Mouse (Mus musculus) kidney, embryonic 16.5 days (tissue): ENCODE results near the gene Galnt2. TPM values are rescaled to one million over a fixed set of nuclear protein-coding genes. Genes with fewer than 3 reads are reported as not detected.

Source experiments
- ATAC-seq: fragments of 200-750 bp; cut with Nextera tagmentation; 2 replicates; pipeline ENCODE4 v1.8.0; 2017; ENCODE audit warnings: moderate TSS enrichment; ENCODE audit not compliant: low FRiP score, low TSS enrichment
- H3K27ac ChIP-seq: fragments of 300-500 bp; sonication (generic); 2 replicates; pipeline ENCODE4 v1.5.1; 2014; ENCODE audit warnings: low read length
- H3K27me3 ChIP-seq: fragments of 300-500 bp; sonication (generic); 2 replicates; pipeline ENCODE4 v1.6.1; 2014; ENCODE audit warnings: low read length, control low read depth, mixed read lengths; ENCODE audit not compliant: insufficient read depth
- H3K36me3 ChIP-seq: fragments of 300-500 bp; sonication (generic); 2 replicates; pipeline ENCODE4 v1.6.1; 2014; ENCODE audit warnings: low read length, control low read depth, mixed read lengths; ENCODE audit not compliant: insufficient read depth
- H3K4me1 ChIP-seq: fragments of 300-500 bp; sonication (generic); 2 replicates; pipeline ENCODE4 v1.6.1; 2014; ENCODE audit warnings: low read length, control low read depth, mixed read lengths; ENCODE audit not compliant: insufficient read depth
- H3K4me2 ChIP-seq: fragments of 300-500 bp; sonication (generic); replicated peaks from 2 replicates; pipeline ENCODE4 v1.6.1; 2014; ENCODE audit warnings: low read depth, low read length
- H3K4me3 ChIP-seq: fragments of 300-500 bp; sonication (generic); 2 replicates; pipeline ENCODE4 v1.5.1; 2014; ENCODE audit warnings: mild to moderate bottlenecking, low read length
- H3K9ac ChIP-seq: fragments of 300-500 bp; sonication (generic); replicated peaks from 2 replicates; pipeline ENCODE4 v1.6.1; 2014; ENCODE audit warnings: low read length
- H3K9me3 ChIP-seq: fragments of 300-500 bp; sonication (generic); 2 replicates; pipeline ENCODE4 v1.6.1; 2016; ENCODE audit warnings: low read length, control low read depth
- WGBS: fragments of 180-500 bp; shearing (Covaris S2); extraction: QIAGEN DNeasy Blood & Tissue Kit; methylation state at CpG from one replicate; pipeline ENCODE4 v1.1.7; 2014; 5-methylcytosine and 5-hydroxymethylcytosine counted together
- polyA plus RNA-seq: library from polyadenylated mRNA; unstranded; fragments of >200 nt; fragmentation: Nextera tagmentation; extraction: Ambion mirVana; gene quantifications from 2 replicates; pipeline ENCODE4 v1.2.1, GENCODE M21; 2015

The Galnt2 gene
- polyA plus RNA-seq, 1 experiment from 2014 or later = 47.1 TPM

DNA sequence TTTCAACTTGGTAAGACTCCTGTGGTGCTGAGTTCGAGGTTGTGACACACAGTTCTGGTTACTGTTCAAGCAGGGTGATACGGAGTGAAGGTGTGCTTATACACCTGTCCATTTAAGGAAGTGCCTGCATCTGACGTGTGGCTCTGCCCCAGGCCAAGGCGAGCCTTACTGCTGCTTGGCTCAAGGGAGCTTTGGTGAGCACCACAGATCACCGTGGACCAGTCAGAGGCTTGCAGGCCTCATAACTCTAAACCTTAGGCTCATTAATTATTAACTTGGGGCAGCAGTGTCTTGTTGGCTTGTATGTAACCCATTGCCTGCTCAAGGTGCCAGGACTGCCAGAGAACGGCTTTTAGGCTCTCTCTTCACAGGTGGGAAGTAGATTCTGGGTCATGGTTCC, 17.5 kb downstream of the Galnt2 start:
- Histone ChIP-seq H3K9ac (no peak overlapping the region), H3K4me3 (no peak overlapping the region), H3K36me3 (peaks cover 6% of the 10 kb centered on the region; the same call in 1 of the 2 replicates), H3K27me3 (no peaks in the 10 kb centered on the region), H3K9me3 (peaks cover 5% of the 10 kb centered on the region; the same call in 1 of the 2 replicates), H3K27ac (no peak overlapping the region), H3K4me1 (peaks cover 39% of the 10 kb centered on the region), H3K4me2 (no peak overlapping the region)
- 68% methylated on average over 6 of the region's 6 CpGs for WGBS
- ATAC-seq = peak; percentile 65

DNA sequence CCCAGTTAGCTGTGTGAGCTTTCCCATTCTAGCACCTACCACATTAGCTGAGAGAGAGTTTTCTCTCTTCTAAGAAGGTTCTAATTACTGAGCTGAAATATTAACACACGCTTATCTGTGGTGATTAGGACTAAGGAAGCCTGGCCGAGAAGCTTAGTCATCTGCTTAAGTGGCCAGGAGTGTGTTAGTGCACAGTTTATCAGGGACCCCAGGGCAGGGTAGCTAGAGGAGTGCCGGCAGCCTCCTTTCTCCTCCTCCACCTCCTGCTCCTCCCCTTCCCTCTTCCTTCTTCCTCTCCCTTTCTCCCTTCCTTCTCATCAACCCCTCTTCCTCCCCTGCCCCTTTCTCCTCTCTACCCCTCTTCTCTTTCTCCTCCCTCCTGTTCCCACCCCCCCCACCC, 19.1 kb downstream of the Galnt2 start:
- Histone ChIP-seq H3K4me2 (no peak overlapping the region), H3K9me3 (no peaks in the 10 kb centered on the region), H3K27ac (peak overlapping the region; percentile 41; the same call in 1 of the 2 replicates), H3K4me1 (peaks cover 39% of the 10 kb centered on the region), H3K27me3 (no peaks in the 10 kb centered on the region), H3K9ac (no peak overlapping the region), H3K36me3 (no peaks in the 10 kb centered on the region), H3K4me3 (no peak overlapping the region)
- 0 out of 2 replicates have a peak, but pooled peaks have one; percentile 35 for ATAC-seq
- 19% methylated on average over 3 of the region's 3 CpGs for WGBS

DNA sequence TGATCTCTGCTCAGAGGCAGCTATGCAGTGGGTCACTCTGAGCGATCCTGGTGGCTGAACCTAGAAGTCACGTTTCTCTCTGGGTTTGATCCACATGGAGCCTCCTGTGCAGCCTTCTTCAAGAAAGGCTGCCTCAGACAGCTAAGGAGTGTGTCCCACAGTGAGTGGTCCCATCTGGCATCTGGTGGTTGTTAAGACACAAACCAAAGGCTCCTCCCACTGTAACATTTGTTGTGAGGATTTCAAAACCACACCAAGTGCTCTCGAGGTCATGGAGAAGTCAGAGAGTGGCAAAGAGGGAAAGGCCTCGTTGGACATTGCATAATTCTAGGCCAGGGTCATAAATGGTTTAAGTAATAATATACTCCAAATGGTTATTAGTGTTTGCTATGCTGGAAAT, 19.6 kb downstream of the Galnt2 start:
- Histone ChIP-seq H3K9me3 (no peaks in the 10 kb centered on the region), H3K4me3 (no peak overlapping the region), H3K27me3 (no peaks in the 10 kb centered on the region), H3K4me1 (peaks cover 39% of the 10 kb centered on the region), H3K36me3 (no peaks in the 10 kb centered on the region), H3K27ac (peak overlapping the region; percentile 75), H3K9ac (no peak overlapping the region), H3K4me2 (no peak overlapping the region)
- 12% methylated on average over 4 of the region's 4 CpGs for WGBS
- ATAC-seq = peak; percentile 65; the same call in 1 of the 2 replicates

DNA sequence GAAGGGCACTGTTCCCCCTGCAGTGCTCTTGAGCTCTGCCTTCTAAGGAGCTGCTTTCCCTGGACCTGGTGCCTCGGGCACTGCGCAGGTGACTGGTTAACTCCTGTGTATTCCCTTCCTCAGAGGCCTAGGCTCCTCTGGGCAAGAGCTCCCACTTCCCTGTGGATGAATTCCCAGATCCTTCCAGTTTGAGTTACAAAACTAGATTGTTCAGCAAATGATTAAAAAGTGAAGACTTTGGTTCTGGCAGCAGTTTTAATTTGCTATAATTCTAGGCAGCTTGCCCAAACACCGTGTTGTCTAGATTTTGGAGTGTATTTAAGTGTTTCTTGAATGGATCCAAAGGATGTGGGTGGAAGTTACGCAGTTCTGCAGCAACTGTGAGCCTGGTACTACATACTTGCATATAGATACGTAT, 21.4 kb downstream of the Galnt2 start:
- no peaks in the 10 kb centered on the region for H3K27me3 ChIP-seq
- H3K4me1 ChIP-seq = peaks cover 46% of the 10 kb centered on the region
- no peak overlapping the region for H3K4me3 ChIP-seq
- ATAC-seq = no peak
- H3K27ac ChIP-seq = peak overlapping the region; percentile 7; the same call in 1 of the 2 replicates
- H3K36me3 ChIP-seq = no peaks in the 10 kb centered on the region
- WGBS = 76% methylated on average over 5 of the region's 5 CpGs
- H3K9me3 ChIP-seq = no peaks in the 10 kb centered on the region
- H3K4me2 ChIP-seq = no peak overlapping the region
- H3K9ac ChIP-seq = 0 out of 2 replicates have a peak overlapping the region, but pooled peaks have one; percentile 20

DNA sequence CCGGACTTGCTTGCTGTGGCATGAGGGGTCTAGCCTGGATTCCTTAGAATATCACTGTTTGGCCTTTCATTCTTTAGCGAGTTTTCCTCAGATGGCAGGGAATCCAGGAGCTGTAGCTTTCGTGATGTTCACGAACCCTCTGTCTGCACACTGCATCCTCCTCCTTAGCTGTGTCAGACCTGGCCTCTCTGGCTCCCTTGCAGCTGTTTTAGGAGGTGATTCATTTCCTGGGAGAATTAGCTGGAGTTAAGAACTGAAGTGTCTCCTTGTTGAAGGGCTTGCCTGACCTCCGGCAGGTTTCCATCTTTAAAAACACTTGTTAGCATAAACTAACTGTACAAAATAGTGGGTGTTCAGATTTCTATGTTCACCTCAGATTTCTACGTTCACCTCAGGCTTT, 22.7 kb downstream of the Galnt2 start:
- 85% methylated on average over 6 of the region's 6 CpGs for WGBS

DNA sequence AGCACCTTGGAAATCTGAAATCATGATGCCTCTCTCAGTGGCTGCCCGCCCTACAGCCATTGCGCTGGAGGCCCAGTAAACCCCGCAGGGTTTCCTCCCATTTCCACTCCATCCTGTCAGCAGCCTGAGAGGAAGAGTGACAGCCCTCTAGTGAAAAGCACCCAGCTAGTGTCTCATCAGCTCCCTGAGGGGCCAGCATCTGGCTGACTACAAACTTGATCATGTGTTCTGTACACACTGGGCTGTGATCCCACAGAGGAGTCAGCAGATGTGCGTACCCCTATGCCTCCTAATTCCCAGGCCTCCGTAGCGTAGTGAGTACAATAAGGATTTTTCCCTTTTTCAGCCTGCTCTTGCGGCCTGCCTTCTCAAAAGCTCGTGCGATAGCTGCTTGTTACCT, 25.6 kb downstream of the Galnt2 start:
- H3K36me3 ChIP-seq = no peaks in the 10 kb centered on the region
- H3K4me3 ChIP-seq = no peak overlapping the region
- WGBS = 76% methylated on average over 9 of the region's 9 CpGs
- no peak for ATAC-seq
- no peak overlapping the region for H3K27ac ChIP-seq
- no peaks in the 10 kb centered on the region for H3K27me3 ChIP-seq
- no peaks in the 10 kb centered on the region for H3K9me3 ChIP-seq
- H3K4me2 ChIP-seq = no peak overlapping the region
- H3K9ac ChIP-seq = 0 out of 2 replicates have a peak overlapping the region, but pooled peaks have one; percentile 15
- peaks cover 28% of the 10 kb centered on the region for H3K4me1 ChIP-seq

More for the DNA sequence above, 22.7 kb downstream of the Galnt2 start:
- Histone ChIP-seq H3K9ac (no peak overlapping the region), H3K36me3 (no peaks in the 10 kb centered on the region), H3K9me3 (no peaks in the 10 kb centered on the region), H3K4me3 (no peak overlapping the region), H3K4me2 (no peak overlapping the region), H3K27ac (no peak overlapping the region), H3K4me1 (peaks cover 43% of the 10 kb centered on the region), H3K27me3 (no peaks in the 10 kb centered on the region)
- ATAC-seq = no peak

DNA sequence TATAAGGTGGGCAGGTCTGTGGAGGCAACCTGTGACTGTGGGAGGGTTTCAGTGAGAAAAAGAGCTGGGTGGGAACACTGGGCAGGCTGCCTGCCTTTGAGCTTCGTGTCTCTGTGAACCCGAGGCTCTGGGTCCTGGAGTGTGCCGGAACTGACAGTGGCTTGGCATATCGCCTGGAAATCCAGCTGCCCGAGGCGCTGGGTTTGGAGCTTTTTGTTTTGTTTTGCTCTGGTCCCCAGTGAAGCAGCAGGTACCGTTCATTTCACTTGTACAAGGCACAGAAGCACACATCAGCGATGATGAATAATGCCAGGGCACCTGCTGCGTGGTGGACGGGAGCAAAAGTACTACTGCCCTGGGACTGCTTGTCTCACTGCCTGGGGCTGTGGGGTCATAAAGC, 26.2 kb downstream of the Galnt2 start:
- WGBS = 49% methylated on average over 10 of the region's 10 CpGs
- no peaks in the 10 kb centered on the region for H3K36me3 ChIP-seq
- ATAC-seq = no peak
- H3K9ac ChIP-seq = no peak overlapping the region
- no peaks in the 10 kb centered on the region for H3K27me3 ChIP-seq
- peaks cover 24% of the 10 kb centered on the region for H3K4me1 ChIP-seq
- no peak overlapping the region for H3K4me3 ChIP-seq
- H3K9me3 ChIP-seq = no peaks in the 10 kb centered on the region
- H3K4me2 ChIP-seq = no peak overlapping the region
- no peak overlapping the region for H3K27ac ChIP-seq

DNA sequence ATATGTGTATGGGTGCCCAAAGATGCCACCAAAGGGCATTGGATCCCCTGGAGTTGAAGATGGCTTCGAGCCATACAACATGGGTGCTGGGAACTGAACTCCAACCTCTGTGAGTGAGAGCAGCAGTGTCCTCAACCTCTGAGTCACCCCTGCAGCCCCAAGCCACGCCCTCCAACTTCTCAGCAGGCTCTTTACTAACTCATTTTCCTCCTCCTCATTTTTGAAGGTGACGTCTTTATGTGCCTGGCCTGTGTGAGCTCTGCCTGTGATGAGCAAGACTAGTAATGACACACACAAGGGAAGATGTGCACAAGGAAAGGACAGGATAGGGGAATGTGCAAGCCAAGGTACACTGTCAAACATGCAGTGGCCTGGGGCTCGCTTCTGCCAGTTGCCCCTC, 28.0 kb downstream of the Galnt2 start:
- Histone ChIP-seq H3K36me3 (no peaks in the 10 kb centered on the region), H3K4me2 (no peak overlapping the region), H3K4me3 (no peak overlapping the region), H3K27ac (no peak overlapping the region), H3K27me3 (no peaks in the 10 kb centered on the region), H3K9me3 (no peaks in the 10 kb centered on the region), H3K4me1 (peaks cover 36% of the 10 kb centered on the region), H3K9ac (no peak overlapping the region)
- ATAC-seq = no peak
- 82% methylated on average over 4 of the region's 4 CpGs for WGBS

DNA sequence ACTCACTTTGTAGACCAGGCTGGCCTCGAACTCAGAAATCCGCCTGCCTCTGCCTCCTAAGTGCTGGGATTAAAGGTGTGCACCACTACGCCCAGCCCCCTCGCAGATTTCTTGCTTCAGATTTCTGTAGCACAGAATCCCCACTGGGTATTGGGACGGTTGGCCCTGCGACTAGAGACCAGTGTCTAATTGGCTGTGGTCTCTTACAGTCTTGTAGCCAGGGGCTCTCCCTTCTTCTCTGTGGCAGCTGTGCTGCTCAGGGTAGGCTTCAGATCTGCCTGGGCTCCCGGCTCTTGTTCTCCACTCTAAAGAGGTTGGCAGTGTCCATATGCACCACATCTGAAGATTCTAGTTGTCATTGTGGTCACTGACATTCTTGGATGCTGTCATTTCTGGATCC, 28.7 kb downstream of the Galnt2 start:
- Histone ChIP-seq H3K4me3 (no peak overlapping the region), H3K36me3 (no peaks in the 10 kb centered on the region), H3K27ac (no peak overlapping the region), H3K4me2 (0 out of 2 replicates have a peak overlapping the region, but pooled peaks have one; percentile 5), H3K27me3 (no peaks in the 10 kb centered on the region), H3K9ac (no peak overlapping the region), H3K4me1 (peaks cover 44% of the 10 kb centered on the region), H3K9me3 (no peaks in the 10 kb centered on the region)
- ATAC-seq = no peak
- WGBS = 90% methylated on average over 5 of the region's 7 CpGs

DNA sequence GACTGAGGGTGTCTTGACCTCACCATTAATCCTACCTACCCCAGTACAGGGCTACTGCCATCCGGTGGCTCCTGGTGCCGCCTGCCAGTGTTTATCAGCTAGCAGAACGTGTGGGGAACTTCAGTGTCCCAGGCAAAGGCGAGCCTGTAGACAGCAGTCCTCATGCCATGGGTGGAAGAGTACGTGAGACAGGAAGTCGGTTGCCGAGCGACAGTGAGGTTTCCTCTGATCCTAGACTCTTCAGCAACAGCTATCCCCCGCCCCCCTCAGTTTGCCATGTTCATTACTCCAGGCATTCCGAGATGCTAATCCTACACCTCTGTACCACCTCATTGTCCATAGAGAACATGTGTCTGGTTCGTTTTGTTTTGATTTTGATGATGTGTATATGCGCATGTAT, 29.2 kb downstream of the Galnt2 start:
- Histone ChIP-seq H3K36me3 (no peaks in the 10 kb centered on the region), H3K27ac (no peak overlapping the region), H3K4me1 (peaks cover 49% of the 10 kb centered on the region), H3K9ac (no peak overlapping the region), H3K9me3 (no peaks in the 10 kb centered on the region), H3K27me3 (no peaks in the 10 kb centered on the region), H3K4me2 (0 out of 2 replicates have a peak overlapping the region, but pooled peaks have one; percentile 5), H3K4me3 (no peak overlapping the region)
- ATAC-seq = no peak
- WGBS = 52% methylated on average over 12 of the region's 12 CpGs
